Mouse (Mus musculus): ENCODE measurements around the gene Trim8.
A peak's percentile ranks its signal among the peaks of the same experiment; 100 is the strongest.

DNA sequence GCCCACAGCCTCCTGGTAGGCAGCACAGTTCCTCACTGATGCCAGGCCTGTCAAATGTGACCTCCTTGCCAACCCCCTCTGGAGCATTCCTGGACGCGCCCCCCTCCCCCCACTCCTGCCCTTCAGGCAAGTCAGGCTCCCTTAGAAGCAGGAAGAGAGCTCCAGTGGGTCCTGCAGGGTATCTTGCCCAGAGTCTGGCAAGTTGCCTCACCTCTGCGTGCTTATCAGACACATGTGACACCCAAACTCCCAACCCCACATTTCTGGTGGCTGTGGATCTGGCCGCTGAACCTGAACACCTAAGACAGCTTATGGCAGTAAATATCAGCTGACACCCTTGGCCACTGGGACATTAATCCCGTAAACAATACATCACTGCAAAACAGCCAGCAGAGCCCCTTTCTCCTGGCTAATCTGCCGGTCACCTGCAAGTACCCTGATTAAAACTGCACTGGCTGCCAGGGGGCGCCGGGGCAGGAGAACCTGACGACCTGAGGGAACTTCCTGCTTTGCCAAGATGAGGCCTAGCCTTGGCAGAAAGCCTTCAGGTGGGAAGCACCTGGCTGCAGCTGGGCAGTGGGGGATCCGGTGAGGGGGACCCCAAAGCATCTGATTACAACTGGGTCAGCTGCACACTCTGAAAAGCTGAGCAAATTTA, 30.7 kb downstream of the Trim8 start:
- TF ChIP-seq EP300 (IDR thresholded peaks at IDR 0.05), result no peak
- peak; percentile 32 for TF ChIP-seq CTCF (IDR thresholded peaks at IDR 0.05)

All from lung, postnatal 0 days (tissue).